Comparison of ENCODE assay signal across 9 mouse cellular contexts in genomic region chr4:99881882-99882281, GRCm38 (mm10). TPM values are rescaled to one million over a fixed set of nuclear protein-coding genes. Genes with fewer than 3 reads are reported as not detected.
DNase-seq lines count a peak whose midpoint lies in the region; ATAC-seq and TF ChIP-seq lines count a peak whose summit lies in the region.
"Had no signal": no experiment of that assay in that cellular context is flagged by ENCODE, and none has a peak within 500 bp of the region (broad histone marks: within the 10 kb centered on the region; RNA-seq: fewer than 3 reads in every experiment).

No protein-coding gene starts in this region.

- no peaks in the 10 kb centered on the region for H3K9me3 ChIP-seq in forebrain, postnatal 0 days (ENCODE audit: low read length)
- H3K9me3 ChIP-seq in forebrain, embryonic 10.5 days: no peaks in the 10 kb centered on the region
- H3K9me3 ChIP-seq in liver, embryonic 11.5 days (ENCODE audit: control insufficient read depth, low read length): no peaks in the 10 kb centered on the region
- no peaks in the 10 kb centered on the region for H3K9me3 ChIP-seq in lung, embryonic 14.5 days (ENCODE audit: low read depth, low read length)
- H3K9me3 ChIP-seq: limb, embryonic 12.5 days had no signal

- no peaks in the 10 kb centered on the region for H3K36me3 ChIP-seq in forebrain, postnatal 0 days (ENCODE audit: insufficient read depth)
- 0 out of 2 replicates have a peak, but pooled peaks cover 4% of the 10 kb centered on the region for H3K36me3 ChIP-seq in forebrain, embryonic 10.5 days (replicated peaks)
- no peaks in the 10 kb centered on the region for H3K36me3 ChIP-seq in liver, adult 2 months (ENCODE audit: control insufficient read depth, insufficient read depth, low read length)
- H3K36me3 ChIP-seq in liver, embryonic 11.5 days (ENCODE audit: control insufficient read depth, insufficient read depth, low read length): no peaks in the 10 kb centered on the region
- no peaks in the 10 kb centered on the region for H3K36me3 ChIP-seq in lung, embryonic 14.5 days (ENCODE audit: insufficient read depth)
- H3K36me3 ChIP-seq: limb, embryonic 12.5 days had no signal

- TF ChIP-seq POLR2A in liver, adult 2 months (IDR thresholded peaks at IDR 0.05; ENCODE audit: extremely low read depth, insufficient read depth, low read length): no peak

- H3K9ac ChIP-seq in forebrain, postnatal 0 days: no peak overlapping the region
- H3K9ac ChIP-seq in liver, adult 2 months (ENCODE audit: low read depth, low read length): no peak overlapping the region
- no peak overlapping the region for H3K9ac ChIP-seq in liver, embryonic 11.5 days (ENCODE audit: low read depth, low read length)
- no peak overlapping the region for H3K9ac ChIP-seq in lung, embryonic 14.5 days
- H3K9ac ChIP-seq: limb, embryonic 12.5 days had no signal

- ATAC-seq in forebrain, postnatal 0 days: no peak
- ATAC-seq in liver, embryonic 11.5 days (replicated peaks; ENCODE audit: low FRiP score): no peak
- ATAC-seq in lung, embryonic 14.5 days (ENCODE audit: insufficient read depth): no peak

- no peak overlapping the region for H3K27ac ChIP-seq in forebrain, postnatal 0 days (ENCODE audit: low read depth, low read length)
- no peak overlapping the region for H3K27ac ChIP-seq in forebrain, embryonic 10.5 days
- H3K27ac ChIP-seq in liver, adult 2 months (replicated peaks; ENCODE audit: insufficient read depth, low read depth, low read length): no peak overlapping the region
- H3K27ac ChIP-seq in liver, embryonic 11.5 days (ENCODE audit: low read depth, low read length): no peak overlapping the region
- no peak overlapping the region for H3K27ac ChIP-seq in lung, embryonic 14.5 days (ENCODE audit: low read depth)
- H3K27ac ChIP-seq: limb, embryonic 12.5 days had no signal

- H3K79me2 ChIP-seq in liver, adult 2 months (ENCODE audit: control insufficient read depth, insufficient read depth, low read length): no peaks in the 10 kb centered on the region

- no peak overlapping the region for H3K4me2 ChIP-seq in forebrain, postnatal 0 days (ENCODE audit: low read depth)
- H3K4me2 ChIP-seq in liver, embryonic 11.5 days: no peak overlapping the region
- no peak overlapping the region for H3K4me2 ChIP-seq in lung, embryonic 14.5 days
- H3K4me2 ChIP-seq: limb, embryonic 12.5 days had no signal

- intact Hi-C loops in gastrocnemius, postnatal 36 days (cut with DNase I): no loop called here

- H3K27me3 ChIP-seq in forebrain, postnatal 0 days (ENCODE audit: insufficient read depth, low read length): no peaks in the 10 kb centered on the region
- no peaks in the 10 kb centered on the region for H3K27me3 ChIP-seq in forebrain, embryonic 10.5 days (ENCODE audit: poor library complexity, severe bottlenecking)
- H3K27me3 ChIP-seq in liver, adult 2 months (ENCODE audit: control insufficient read depth, insufficient read depth, low read length): no peaks in the 10 kb centered on the region
- no peaks in the 10 kb centered on the region for H3K27me3 ChIP-seq in liver, embryonic 11.5 days (replicated peaks; ENCODE audit: control insufficient read depth, insufficient read depth, low read length)
- H3K27me3 ChIP-seq in lung, embryonic 14.5 days (ENCODE audit: insufficient read depth, low read length): no peaks in the 10 kb centered on the region
- H3K27me3 ChIP-seq: limb, embryonic 12.5 days had no signal

- DNase-seq in forebrain, postnatal 0 days: peak; percentile 61
- no peak for DNase-seq in forebrain, embryonic 10.5 days (ENCODE audit: extremely low spot score, low spot score)
- DNase-seq in liver, adult 2 months (ENCODE audit: extremely low read depth, low read depth, low spot score): peak; percentile 24
- no peak for DNase-seq in liver, embryonic 11.5 days (ENCODE audit: low spot score)
- DNase-seq in R1 (ENCODE audit: low read depth, low spot score): peak; percentile 11
- DNase-seq in lung, embryonic 14.5 days: peak; percentile 74
- DNase-seq in spleen, adult 18-20 months: no peak
- DNase-seq in gastrocnemius, postnatal 36 days: no peak

- no peaks in the 10 kb centered on the region for H3K4me1 ChIP-seq in forebrain, postnatal 0 days (ENCODE audit: insufficient read depth)
- H3K4me1 ChIP-seq in forebrain, embryonic 10.5 days: no peaks in the 10 kb centered on the region
- no peaks in the 10 kb centered on the region for H3K4me1 ChIP-seq in liver, adult 2 months (ENCODE audit: control insufficient read depth, insufficient read depth, low read length)
- no peaks in the 10 kb centered on the region for H3K4me1 ChIP-seq in liver, embryonic 11.5 days (replicated peaks; ENCODE audit: control insufficient read depth, insufficient read depth, low read length)
- H3K4me1 ChIP-seq in lung, embryonic 14.5 days (ENCODE audit: insufficient read depth): no peaks in the 10 kb centered on the region
- H3K4me1 ChIP-seq: limb, embryonic 12.5 days had no signal

- peak; percentile 71 for TF ChIP-seq CTCF in forebrain, postnatal 0 days (IDR thresholded peaks at IDR 0.05; ENCODE audit: low read depth)
- peak; percentile 55; the same call in 1 of the 2 replicates for TF ChIP-seq CTCF in liver, adult 2 months (IDR thresholded peaks at IDR 0.05; ENCODE audit: low read depth, low read length)
- peak; percentile 62 for TF ChIP-seq CTCF in lung, embryonic 14.5 days (IDR thresholded peaks at IDR 0.05; ENCODE audit: low read depth)

- H3K4me3 ChIP-seq in forebrain, postnatal 0 days (ENCODE audit: low read depth, low read length): no peak overlapping the region
- no peak overlapping the region for H3K4me3 ChIP-seq in forebrain, embryonic 10.5 days
- no peak overlapping the region for H3K4me3 ChIP-seq in liver, adult 2 months (ENCODE audit: insufficient read depth, low read depth, low read length)
- no peak overlapping the region for H3K4me3 ChIP-seq in liver, embryonic 11.5 days (ENCODE audit: low read depth, low read length)
- no peak overlapping the region for H3K4me3 ChIP-seq in lung, embryonic 14.5 days (ENCODE audit: low read depth, low read length)
- H3K4me3 ChIP-seq: limb, embryonic 12.5 days had no signal

RNA-seq across cellular contexts. Expression of gene Pgm1, which starts 47.3 kb away (rescaled TPM):
- total RNA-seq in forebrain, postnatal 0 days (2014; rRNA removed): 52.5 and 73.5 TPM in 2 replicates
- polyA plus RNA-seq in forebrain, postnatal 0 days (2015; fragmentation: Nextera tagmentation; extraction: Ambion mirVana): 52.8 and 64.6 TPM in 2 replicates
- polyA plus RNA-seq in forebrain, embryonic 10.5 days (2016; fragmentation: Nextera tagmentation; extraction: Ambion mirVana): 81.5 and 83.5 TPM in 2 replicates
- 219 and 229 TPM in 2 replicates for total RNA-seq in liver, adult 2 months (2014; rRNA removed)
- polyA plus RNA-seq in liver, adult 2 months (2012; rRNA removed): 158 and 175 TPM in 2 replicates
- polyA plus RNA-seq in liver, embryonic 11.5 days (2014; fragmentation: Nextera tagmentation; extraction: Ambion mirVana): 105 and 117 TPM in 2 replicates
- 52.9 and 60.4 TPM in 2 replicates for polyA plus RNA-seq in lung, embryonic 14.5 days (2014; fragmentation: Nextera tagmentation; extraction: Ambion mirVana)
- total RNA-seq in gastrocnemius, postnatal 36 days (2021): 1,000 to 10,000 TPM; 1,192 to 1,262 TPM

RNA-seq across cellular contexts. Expression of gene Itgb3bp, which starts 47.7 kb away (rescaled TPM):
- 2.9 and 4.5 TPM in 2 replicates for total RNA-seq in forebrain, postnatal 0 days (2014; rRNA removed)
- 10.7 and 11.3 TPM in 2 replicates for polyA plus RNA-seq in forebrain, postnatal 0 days (2015; fragmentation: Nextera tagmentation; extraction: Ambion mirVana)
- 58.2 and 60.0 TPM in 2 replicates for polyA plus RNA-seq in forebrain, embryonic 10.5 days (2016; fragmentation: Nextera tagmentation; extraction: Ambion mirVana)
- total RNA-seq in liver, adult 2 months (2014; rRNA removed): 1.4 and 2.6 TPM in 2 replicates
- polyA plus RNA-seq in liver, adult 2 months (2012; rRNA removed): 0.19 and 0.26 TPM in 2 replicates
- 35.7 and 39.0 TPM in 2 replicates for polyA plus RNA-seq in liver, embryonic 11.5 days (2014; fragmentation: Nextera tagmentation; extraction: Ambion mirVana)
- 39.0 and 41.6 TPM in 2 replicates for polyA plus RNA-seq in lung, embryonic 14.5 days (2014; fragmentation: Nextera tagmentation; extraction: Ambion mirVana)
- total RNA-seq in gastrocnemius, postnatal 36 days (2021): 1 to 10 TPM; 4.7 to 5.6 TPM

RNA-seq across cellular contexts. Expression of gene Efcab7, which starts 52.9 kb away (rescaled TPM):
- total RNA-seq in forebrain, postnatal 0 days (2014; rRNA removed): 14.7 and 17.1 TPM in 2 replicates
- 11.4 and 12.0 TPM in 2 replicates for polyA plus RNA-seq in forebrain, postnatal 0 days (2015; fragmentation: Nextera tagmentation; extraction: Ambion mirVana)
- polyA plus RNA-seq in forebrain, embryonic 10.5 days (2016; fragmentation: Nextera tagmentation; extraction: Ambion mirVana): 24.8 and 27.0 TPM in 2 replicates
- total RNA-seq in liver, adult 2 months (2014; rRNA removed): 2.0 and 4.4 TPM in 2 replicates
- 0.51 TPM in 1 of 2 replicates, not detected in the other for polyA plus RNA-seq in liver, adult 2 months (2012; rRNA removed)
- 14.3 and 16.2 TPM in 2 replicates for polyA plus RNA-seq in liver, embryonic 11.5 days (2014; fragmentation: Nextera tagmentation; extraction: Ambion mirVana)
- 25.6 and 27.3 TPM in 2 replicates for polyA plus RNA-seq in lung, embryonic 14.5 days (2014; fragmentation: Nextera tagmentation; extraction: Ambion mirVana)
- 1 to 10 TPM; 1.1 to 2.2 TPM for total RNA-seq in gastrocnemius, postnatal 36 days (2021)

Comparison
In these comparisons a context has a peak if more than half of its experiments do, and no peak if none do; other contexts are left out.
1. DNase-seq: peak in forebrain, postnatal 0 days (single experiment), liver, adult 2 months (single experiment), R1 (single experiment) and lung, embryonic 14.5 days (single experiment); none in forebrain, embryonic 10.5 days (single experiment), liver, embryonic 11.5 days (single experiment), spleen, adult 18-20 months (0 of 2) and gastrocnemius, postnatal 36 days (0 of 2).
2. Peak in every context shown above with its lines, with median percentiles within 50 percentile points of each other: CTCF ChIP-seq.